Mouse (Mus musculus) ES-Bruce4 (cell line): ENCODE measurements around the gene Kif13a. TPM values are rescaled to one million over a fixed set of nuclear protein-coding genes. Genes with fewer than 3 reads are reported as not detected.

Experiments
- H3K27ac ChIP-seq: 2 replicates; pipeline ENCODE4 v1.5.1; 2012; ENCODE audit warnings: low read length, inconsistent platforms; ENCODE audit not compliant: insufficient read depth
- H3K27me3 ChIP-seq: 2 replicates; pipeline ENCODE4 v1.6.1; 2012; ENCODE audit warnings: mild to moderate bottlenecking, low read length, inconsistent platforms; ENCODE audit not compliant: control insufficient read depth, poor library complexity, insufficient read depth, severe bottlenecking
- H3K36me3 ChIP-seq: 2 replicates; pipeline ENCODE4 v1.6.1; 2012; ENCODE audit warnings: inconsistent platforms, mild to moderate bottlenecking, low read length, moderate library complexity; ENCODE audit not compliant: control insufficient read depth, poor library complexity, insufficient read depth, severe bottlenecking
- H3K4me1 ChIP-seq: one replicate; pipeline ENCODE4 v1.8.1; 2011; ENCODE audit warnings: low read length; ENCODE audit not compliant: control insufficient read depth, insufficient read depth
- H3K4me3 ChIP-seq: 2 replicates; pipeline ENCODE4 v1.5.1; 2011; ENCODE audit warnings: low read depth, mild to moderate bottlenecking, low read length
- H3K9ac ChIP-seq: 2 replicates; pipeline ENCODE4 v1.6.1; 2012; ENCODE audit warnings: low read depth, mild to moderate bottlenecking, inconsistent platforms; ENCODE audit not compliant: poor library complexity, severe bottlenecking
- H3K9me3 ChIP-seq: replicated peaks from 2 replicates; pipeline ENCODE4 v1.6.1; 2012; ENCODE audit warnings: mild to moderate bottlenecking, low read length, inconsistent platforms; ENCODE audit not compliant: control insufficient read depth, poor library complexity, insufficient read depth, severe bottlenecking
- CTCF ChIP-seq: IDR thresholded peaks from one replicate; pipeline ENCODE4 v1.8.1; 2011; ENCODE audit warnings: low read depth, low read length
- EP300 ChIP-seq: IDR thresholded peaks from 2 replicates; pipeline ENCODE4 v1.6.1; 2011; ENCODE audit warnings: low read depth, low read length; ENCODE audit not compliant: insufficient read depth
- POLR2A ChIP-seq: IDR thresholded peaks from one replicate; pipeline ENCODE4 v1.8.1; 2011; ENCODE audit warnings: low read length; ENCODE audit not compliant: insufficient read depth
- polyA plus RNA-seq: library from polyadenylated mRNA; stranded (reverse); fragments of >200 nt; gene quantifications from 2 replicates; pipeline ENCODE4 v1.2.4, GENCODE M21; 2011; ENCODE audit warnings: low read depth; ENCODE audit not compliant: missing spikeins, insufficient read depth, insufficient read length

Kif13a gene
- polyA plus RNA-seq, 1 experiment = 41.1 TPM

GRCm38 (mm10) chr13:46875377-46875776, 54.3 kb downstream of the Kif13a start:
- no peak overlapping the region for H3K27ac ChIP-seq
- no peaks in the 10 kb centered on the region for H3K27me3 ChIP-seq
- no peaks in the 10 kb centered on the region for H3K36me3 ChIP-seq

DNA sequence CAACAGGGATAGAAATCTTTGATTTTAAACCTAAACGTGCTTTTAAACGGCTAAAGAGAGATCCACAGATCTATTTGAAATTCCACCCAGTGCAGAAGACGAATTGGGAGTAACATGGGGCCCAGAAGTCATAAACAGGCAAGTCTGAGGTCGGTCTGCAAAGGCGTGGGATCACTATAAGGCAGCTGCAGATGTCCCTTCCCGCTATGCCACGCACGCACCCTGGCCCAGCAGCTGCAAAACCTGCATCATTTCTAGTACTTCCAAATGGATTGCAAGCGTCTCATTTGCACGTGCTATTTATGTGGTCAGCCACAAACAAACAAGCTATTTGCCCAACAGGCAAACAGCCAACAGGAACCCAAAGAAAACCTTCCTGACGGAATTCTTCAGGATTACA, 56.9 kb downstream of the Kif13a start:
- H3K9ac ChIP-seq = no peak overlapping the region
- H3K27me3 ChIP-seq = no peaks in the 10 kb centered on the region
- no peaks in the 10 kb centered on the region for H3K4me1 ChIP-seq

More at GRCm38 (mm10) chr13:46875377-46875776, 54.3 kb downstream of the Kif13a start:
- H3K9me3 ChIP-seq = no peaks in the 10 kb centered on the region
- H3K4me1 ChIP-seq = no peaks in the 10 kb centered on the region
- H3K9ac ChIP-seq = no peak overlapping the region
- TF ChIP-seq POLR2A (no peak), CTCF (no peak), EP300 (no peak)
- H3K4me3 ChIP-seq = no peak overlapping the region

GRCm38 (mm10) chr13:46872194-46872593, 57.5 kb downstream of the Kif13a start:
- H3K9ac ChIP-seq = no peak overlapping the region
- H3K4me1 ChIP-seq = no peaks in the 10 kb centered on the region
- TF ChIP-seq CTCF (peak; percentile 23), POLR2A (no peak)
- no peak overlapping the region for H3K27ac ChIP-seq
- H3K27me3 ChIP-seq = no peaks in the 10 kb centered on the region
- H3K36me3 ChIP-seq = no peaks in the 10 kb centered on the region
- H3K4me3 ChIP-seq = no peak overlapping the region
- H3K9me3 ChIP-seq = no peaks in the 10 kb centered on the region

More for the DNA sequence above, 56.9 kb downstream of the Kif13a start:
- H3K27ac ChIP-seq = no peak overlapping the region
- H3K4me3 ChIP-seq = no peak overlapping the region
- H3K9me3 ChIP-seq = no peaks in the 10 kb centered on the region
- H3K36me3 ChIP-seq = no peaks in the 10 kb centered on the region
- TF ChIP-seq POLR2A (no peak), EP300 (no peak), CTCF (no peak)

- Histone ChIP-seq H3K4me3 (no peak overlapping the region), H3K9me3 (no peaks in the 10 kb centered on the region), H3K4me1 (no peaks in the 10 kb centered on the region), H3K9ac (no peak overlapping the region), H3K27me3 (no peaks in the 10 kb centered on the region), H3K27ac (no peak overlapping the region), H3K36me3 (no peaks in the 10 kb centered on the region)
- no peak for TF ChIP-seq POLR2A
- TF ChIP-seq EP300 = no peak
- TF ChIP-seq CTCF = no peak
These were observed 60.2 kb downstream of the Kif13a start for GRCm38 (mm10) chr13:46869464-46869863.

GRCm38 (mm10) chr13:46863169-46863748, 66.4 kb downstream of the Kif13a start:
- Histone ChIP-seq H3K9ac (no peak overlapping the region), H3K9me3 (no peaks in the 10 kb centered on the region), H3K27ac (no peak overlapping the region), H3K4me1 (no peaks in the 10 kb centered on the region), H3K36me3 (no peaks in the 10 kb centered on the region), H3K27me3 (no peaks in the 10 kb centered on the region), H3K4me3 (no peak overlapping the region)
- TF ChIP-seq EP300 (no peak), CTCF (no peak), POLR2A (no peak)

DNA sequence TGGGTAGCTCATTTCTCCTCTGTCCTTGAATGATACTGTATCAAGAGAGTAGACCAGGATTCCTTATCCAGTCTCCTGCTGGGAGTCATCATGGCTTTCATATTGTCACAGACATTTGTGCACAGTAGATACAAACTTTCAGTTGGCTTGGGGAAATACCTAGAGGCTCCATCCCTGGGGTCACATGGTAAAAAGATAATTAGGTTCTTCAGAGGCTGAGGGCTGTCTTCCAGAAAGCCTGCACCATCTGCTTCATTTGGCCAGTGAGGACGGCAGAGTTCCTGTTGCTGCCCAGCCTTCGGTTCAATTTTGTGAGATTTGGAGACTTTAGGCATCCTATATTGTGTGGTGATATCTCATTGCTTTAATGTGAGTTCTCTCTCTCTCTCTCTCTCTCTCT, 69.8 kb downstream of the Kif13a start:
- no peak overlapping the region for H3K4me3 ChIP-seq
- H3K27me3 ChIP-seq = no peaks in the 10 kb centered on the region
- no peak overlapping the region for H3K9ac ChIP-seq
- H3K27ac ChIP-seq = no peak overlapping the region
- TF ChIP-seq CTCF = no peak
- TF ChIP-seq EP300 = no peak
- no peak for TF ChIP-seq POLR2A
- H3K36me3 ChIP-seq = no peaks in the 10 kb centered on the region
- no peaks in the 10 kb centered on the region for H3K9me3 ChIP-seq
- H3K4me1 ChIP-seq = no peaks in the 10 kb centered on the region
